Mouse (Mus musculus) T-helper 17 cell (primary cell): ENCODE data around the gene Phf1.

Experiments
- in situ Hi-C, 2 experiments: fragments of 300-600 bp; cut with MboI, MseI; formaldehyde crosslinking; loops; 1 replicate in 1 of 2; 2 replicates in 1 of 2; pipeline ENCODE4 v1.15.1; 2025; ENCODE audit warnings: high pct_unique_total_duplicates in 2 of 2

The Phf1 gene

DNA sequence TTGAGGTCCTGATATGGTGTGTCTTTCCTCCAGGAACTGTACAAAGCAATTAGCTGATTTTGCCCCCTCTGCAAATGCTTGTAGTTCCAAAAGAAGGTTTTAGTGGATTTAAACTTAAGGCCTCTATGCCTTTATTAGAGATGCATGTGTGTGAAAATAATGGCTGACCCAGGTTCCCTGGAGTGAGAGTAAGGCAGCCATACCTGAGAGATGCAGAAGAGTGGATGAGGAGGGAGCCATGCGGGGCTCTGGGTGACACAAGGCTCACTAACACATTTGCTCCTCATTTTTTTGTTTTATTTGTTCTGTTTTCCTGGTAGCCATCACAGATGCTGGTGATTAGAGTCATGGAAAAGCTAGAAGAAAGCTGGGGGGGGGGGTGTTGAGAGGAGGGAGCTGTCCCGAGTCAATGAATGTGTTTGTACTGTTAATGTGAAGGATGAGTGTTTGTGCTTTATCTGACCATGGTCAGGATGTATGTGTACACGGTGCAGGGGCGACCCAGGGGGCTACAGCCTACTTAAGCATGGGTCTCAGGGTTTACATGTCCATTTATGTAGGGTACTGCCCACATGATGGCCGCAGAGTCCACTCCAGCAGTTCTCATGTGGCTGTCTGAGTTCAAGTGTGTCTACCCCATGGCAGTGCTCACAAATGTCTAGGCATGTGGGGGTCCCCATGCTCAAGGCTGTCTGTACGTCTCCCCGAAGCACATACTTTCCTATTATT is 17.9 kb downstream of the Phf1 start:
- in situ Hi-C loops, result no loop called here

DNA sequence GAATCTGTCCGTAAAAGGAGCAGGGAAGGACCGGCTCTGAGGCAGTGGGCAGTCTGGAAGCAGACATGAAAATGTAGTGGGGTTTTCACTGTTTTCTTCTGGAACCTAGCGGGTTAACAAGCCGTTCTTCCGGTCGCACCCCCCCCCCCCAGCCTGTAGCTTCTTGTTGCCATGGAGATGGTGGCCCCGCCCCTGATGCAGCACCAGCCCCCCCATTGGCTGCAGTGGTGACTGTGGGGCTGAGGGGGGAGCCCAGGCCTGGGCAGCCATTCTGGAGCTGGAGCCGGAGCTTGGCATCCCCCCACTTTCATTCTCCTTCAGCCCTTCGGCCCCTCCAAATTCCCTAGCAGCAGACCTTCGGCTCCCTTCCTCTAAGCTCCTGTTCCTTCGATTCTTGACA is 18.6 kb downstream of the Phf1 start:
- in situ Hi-C loops, result no loop called here

GRCm38 (mm10) chr17:26951952-26952877 is 19.4 kb downstream of the Phf1 start:
- in situ Hi-C loops, result no loop called here

GRCm38 (mm10) chr17:26953201-26953600 is 20.3 kb downstream of the Phf1 start:
- in situ Hi-C loops, result no loop called here

DNA sequence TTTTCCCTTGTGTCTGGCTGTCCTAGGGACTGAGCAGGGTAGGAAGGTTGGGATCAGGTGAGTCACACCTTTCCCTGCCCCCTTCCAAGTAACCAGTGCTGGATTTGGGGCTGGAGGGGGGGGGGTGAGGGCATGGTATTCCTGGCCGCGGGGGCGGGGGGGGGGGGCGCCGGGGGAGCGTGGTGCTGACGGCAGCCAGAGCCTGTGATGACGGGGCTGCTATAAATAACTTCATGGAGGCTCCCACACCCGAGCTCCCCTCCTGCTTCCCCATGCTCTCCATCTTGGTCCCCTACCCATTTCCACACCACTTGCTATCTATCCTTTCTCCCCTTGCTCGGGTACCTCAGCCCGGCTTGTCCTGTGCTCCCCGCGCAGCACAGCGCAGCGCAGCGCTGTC is 20.9 kb downstream of the Phf1 start:
- in situ Hi-C loops, result no loop called here

DNA sequence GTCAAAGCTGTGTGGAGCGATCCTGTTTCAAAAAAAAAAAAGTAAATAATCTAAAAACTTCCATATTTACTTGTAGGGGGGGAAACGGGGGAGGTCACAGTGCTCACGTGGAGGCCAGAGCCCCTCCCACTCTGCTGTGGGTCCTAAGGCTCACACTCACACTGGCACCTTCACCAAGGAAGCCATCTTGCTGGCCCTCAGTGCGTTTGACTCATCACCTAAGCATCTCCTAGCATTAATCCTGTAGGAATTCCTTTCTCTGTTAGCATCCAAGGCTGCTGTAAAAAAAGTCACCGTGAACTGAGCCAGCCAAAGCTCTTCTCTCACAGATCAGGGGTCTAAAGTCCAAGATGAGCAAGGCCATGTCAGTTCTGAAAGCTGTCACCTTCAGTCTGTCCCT is 23.5 kb downstream of the Phf1 start:
- in situ Hi-C loops, result no loop called here

DNA sequence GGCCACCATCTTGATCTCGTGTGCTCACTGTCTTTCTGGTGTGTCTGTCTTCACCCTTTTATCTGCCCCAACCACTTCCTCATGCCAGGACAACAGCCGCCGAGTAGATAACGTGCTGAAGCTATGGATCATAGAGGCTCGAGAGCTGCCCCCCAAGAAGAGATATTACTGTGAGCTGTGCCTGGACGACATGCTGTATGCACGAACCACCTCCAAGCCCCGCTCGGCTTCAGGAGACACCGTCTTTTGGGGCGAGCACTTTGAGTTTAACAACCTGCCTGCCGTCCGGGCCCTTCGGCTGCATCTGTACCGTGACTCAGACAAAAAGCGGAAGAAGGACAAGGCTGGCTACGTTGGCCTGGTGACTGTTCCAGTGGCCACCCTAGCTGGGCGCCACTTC is 24.0 kb downstream of the Phf1 start:
- in situ Hi-C loops, result no loop called here

GRCm38 (mm10) chr17:26957872-26958271 is 25.0 kb downstream of the Phf1 start:
- in situ Hi-C loops, result no loop called here

DNA sequence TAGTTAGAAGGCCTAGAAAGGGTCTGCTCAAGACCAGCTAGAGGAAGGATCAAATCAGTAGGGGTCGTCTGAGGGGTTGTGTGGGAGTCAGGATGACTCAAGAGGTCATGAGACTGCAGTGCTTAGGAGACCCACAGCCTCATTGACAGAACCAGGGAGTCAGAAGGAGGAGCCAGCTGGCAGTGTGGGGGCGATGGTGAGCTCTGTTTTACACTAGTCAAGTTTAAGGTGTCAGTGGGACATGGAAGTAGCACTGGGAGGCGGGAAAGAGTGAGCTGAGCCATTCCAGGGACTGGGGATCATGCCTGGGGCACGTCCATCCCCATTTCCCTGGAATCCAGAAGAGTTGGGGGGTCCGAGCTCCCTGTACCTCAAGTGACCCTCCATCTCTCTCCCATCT is 26.0 kb downstream of the Phf1 start:
- in situ Hi-C loops, result no loop called here

GRCm38 (mm10) chr17:26959815-26960214 is 27.0 kb downstream of the Phf1 start:
- in situ Hi-C loops, result no loop called here

DNA sequence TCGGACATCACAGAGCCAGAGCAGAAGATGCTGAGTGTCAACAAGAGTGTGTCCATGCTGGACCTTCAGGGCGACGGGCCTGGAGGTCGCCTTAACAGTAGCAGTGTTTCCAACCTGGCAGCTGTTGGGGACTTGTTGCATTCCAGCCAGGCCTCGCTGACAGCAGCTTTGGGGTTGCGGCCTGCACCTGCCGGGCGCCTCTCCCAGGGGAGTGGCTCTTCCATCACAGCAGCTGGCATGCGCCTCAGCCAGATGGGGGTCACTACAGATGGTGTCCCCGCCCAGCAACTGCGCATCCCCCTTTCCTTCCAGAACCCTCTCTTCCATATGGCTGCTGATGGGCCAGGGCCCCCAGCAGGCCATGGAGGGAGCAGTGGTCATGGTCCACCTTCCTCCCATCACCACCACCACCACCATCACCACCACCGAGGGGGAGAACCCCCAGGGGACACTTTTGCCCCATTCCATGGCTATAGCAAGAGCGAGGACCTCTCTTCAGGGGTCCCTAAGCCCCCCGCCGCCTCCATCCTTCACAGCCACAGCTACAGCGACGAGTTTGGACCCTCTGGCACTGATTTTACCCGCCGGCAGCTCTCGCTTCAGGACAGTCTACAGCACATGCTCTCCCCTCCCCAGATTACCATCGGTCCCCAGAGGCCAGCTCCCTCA is 28.9 kb downstream of the Phf1 start:
- in situ Hi-C loops, result no loop called here

DNA sequence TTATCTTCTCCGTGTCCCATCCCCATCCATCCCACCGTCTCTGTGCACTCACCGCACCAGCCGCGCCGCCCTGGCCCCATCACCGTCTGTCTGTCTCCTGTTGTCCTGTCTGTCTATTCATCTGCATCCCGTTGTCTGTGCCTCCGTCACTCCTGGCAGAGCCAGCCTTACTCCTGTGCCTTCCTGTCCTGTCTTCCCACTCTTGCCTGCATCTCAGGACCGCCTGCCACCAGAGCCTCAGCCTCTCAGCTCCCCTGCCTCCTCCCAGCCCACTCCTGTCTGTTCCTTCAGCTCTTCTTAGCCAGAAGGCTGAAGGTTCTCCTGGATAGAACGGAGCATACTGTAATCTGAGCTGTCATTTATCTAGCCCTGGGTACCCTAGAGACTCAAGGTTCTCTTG is 34.1 kb downstream of the Phf1 start:
- in situ Hi-C loops, result no loop called here

DNA sequence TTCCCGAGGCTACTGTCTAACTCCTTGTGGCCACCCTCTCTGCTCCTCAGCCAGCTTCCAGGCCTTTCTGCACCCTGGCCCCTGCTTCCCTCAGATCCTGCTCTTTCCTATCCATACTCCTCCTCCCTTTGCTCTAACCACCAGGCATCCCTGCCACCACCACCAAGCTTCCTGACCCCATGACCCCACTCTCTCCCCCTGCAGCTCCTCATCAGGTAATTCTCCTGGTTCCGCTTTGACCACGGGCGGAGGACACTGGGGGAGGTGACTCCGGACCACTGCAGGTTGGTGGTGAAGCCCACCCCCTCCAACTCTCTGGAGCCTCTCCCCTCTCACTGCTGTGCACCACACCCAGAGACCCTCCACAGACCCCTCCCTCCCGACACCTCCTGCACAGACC is 34.6 kb downstream of the Phf1 start:
- in situ Hi-C loops, result no loop called here

GRCm38 (mm10) chr17:26968200-26968611 is 35.4 kb downstream of the Phf1 start:
- in situ Hi-C loops, result no loop called here

- in situ Hi-C loops, result no loop called here
These were observed 36.4 kb downstream of the Phf1 start for GRCm38 (mm10) chr17:26969257-26969656.

DNA sequence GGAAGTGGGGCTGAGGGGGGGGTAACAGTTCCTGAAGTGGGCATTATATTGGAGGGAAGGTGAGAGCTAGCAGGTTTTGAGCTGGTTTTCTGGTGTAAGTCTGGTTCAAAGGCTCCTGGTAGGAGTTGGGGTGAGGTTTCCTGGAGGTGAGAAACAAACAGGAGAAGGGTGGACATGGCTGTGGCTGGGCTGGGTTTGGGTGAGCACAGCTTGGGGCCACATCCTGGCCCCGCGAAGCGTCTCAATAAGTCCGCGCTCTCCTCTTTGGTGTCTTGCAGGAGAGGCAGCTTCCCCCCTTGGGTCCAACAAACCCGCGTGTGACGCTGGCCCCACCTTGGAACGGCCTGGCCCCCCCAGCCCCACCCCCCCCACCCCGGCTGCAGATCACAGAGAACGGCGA is 37.4 kb downstream of the Phf1 start:
- in situ Hi-C loops, result loop anchor here in 1 of 2 experiments (10.0 kb wide), 1 partner anchor 45 kb away; no protein-coding TSS in a partner anchor

GRCm38 (mm10) chr17:26971247-26971905 is 38.5 kb downstream of the Phf1 start:
- in situ Hi-C loops, result loop anchor here in 1 of 2 experiments (10.0 kb wide), 1 partner anchor 47 kb away; no protein-coding TSS in a partner anchor

DNA sequence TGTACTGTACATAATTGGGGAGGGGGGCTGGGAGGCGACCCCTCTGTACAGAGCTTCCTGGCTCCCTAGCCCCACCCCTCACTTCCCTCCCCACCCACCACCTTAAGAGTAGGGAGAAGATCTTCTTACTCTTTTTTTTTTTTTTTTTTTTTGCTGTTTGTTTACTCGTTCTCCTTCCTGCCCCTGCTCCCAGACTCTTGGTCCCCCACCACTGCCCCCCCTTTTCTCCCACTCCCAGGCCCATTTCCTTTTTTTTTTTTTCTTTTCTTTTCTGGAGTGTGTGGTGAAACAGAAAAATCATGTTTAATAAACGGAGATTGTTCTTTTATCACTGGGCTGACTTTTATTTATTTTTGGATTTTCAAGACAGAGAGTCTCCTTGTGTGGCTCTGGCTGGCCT is 39.3 kb downstream of the Phf1 start:
- in situ Hi-C loops, result loop anchor here in 1 of 2 experiments (10.0 kb wide), 1 partner anchor 47 kb away; no protein-coding TSS in a partner anchor

- in situ Hi-C loops, result loop anchor here in 1 of 2 experiments (10.0 kb wide), 1 partner anchor 48 kb away; no protein-coding TSS in a partner anchor
These were observed 40.1 kb downstream of the Phf1 start, which contains the start of gene Zbtb9 for GRCm38 (mm10) chr17:26972703-26973574. Zbtb9 (plus strand) TSS chr17:26973167.

- in situ Hi-C loops, result loop anchor here in 1 of 2 experiments (10.0 kb wide), 1 partner anchor 50 kb away; no protein-coding TSS in a partner anchor
These were observed 41.7 kb downstream of the Phf1 start for GRCm38 (mm10) chr17:26974547-26974946.
